Comparison of ENCODE assay signal across 1 mouse cellular context in the genomic region with DNA sequence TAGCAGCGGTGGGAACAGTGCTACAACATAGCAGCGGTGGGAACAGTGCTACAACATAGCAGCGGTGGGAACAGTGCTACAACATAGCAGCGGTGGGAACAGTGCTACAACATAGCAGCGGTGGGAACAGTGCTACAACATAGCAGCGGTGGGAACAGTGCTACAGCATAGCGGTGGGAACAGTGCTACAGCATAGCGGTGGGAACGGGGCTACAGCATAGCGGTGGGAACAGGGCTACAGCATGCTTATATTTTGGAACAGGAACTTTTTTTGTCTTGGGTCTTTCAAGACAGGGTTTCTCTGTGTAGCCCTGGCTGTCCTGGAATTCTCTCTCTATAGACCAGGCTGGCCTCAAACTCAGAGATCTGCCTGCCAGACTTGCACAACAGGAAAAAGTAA. TPM values are rescaled to one million over a fixed set of nuclear protein-coding genes. Genes with fewer than 3 reads are reported as not detected.
"Had no signal": no experiment of that assay in that cellular context is flagged by ENCODE, and none has a peak within 500 bp of the region (broad histone marks: within the 10 kb centered on the region; RNA-seq: fewer than 3 reads in every experiment).

No protein-coding gene starts in this region.

RNA-seq across cellular contexts. Expression of gene Tiam2, which starts 26.8 kb away (rescaled TPM):
- polyA plus RNA-seq: erythroblast, embryonic 14.5 days had no signal
